In the genomic region with DNA sequence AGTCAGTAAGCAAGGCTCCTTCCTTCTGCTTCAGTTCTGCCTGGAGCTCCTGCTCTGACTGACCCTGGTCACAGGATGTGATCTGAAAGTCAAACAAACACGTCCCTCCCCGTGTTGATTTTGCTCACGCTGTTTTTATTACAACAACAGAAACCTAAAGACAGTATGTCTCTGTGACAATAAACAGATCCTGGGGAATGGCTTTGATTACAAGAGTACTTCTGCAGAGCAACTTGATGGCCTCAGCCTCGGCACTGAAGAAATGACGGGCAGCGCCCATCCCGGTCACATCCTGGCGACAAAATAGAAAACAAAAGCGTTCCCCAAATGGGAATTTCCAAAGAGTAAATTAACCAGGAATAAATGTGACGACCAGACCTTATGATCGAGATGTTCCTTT, we compare ENCODE assay signal across 24 mouse cellular contexts. TPM values are rescaled to one million over a fixed set of nuclear protein-coding genes. Genes with fewer than 3 reads are reported as not detected.
DNase-seq lines count a peak whose midpoint lies in the region; ATAC-seq and TF ChIP-seq lines count a peak whose summit lies in the region.
"Had no signal": no experiment of that assay in that cellular context is flagged by ENCODE, and none has a peak within 500 bp of the region (broad histone marks: within the 10 kb centered on the region; RNA-seq: fewer than 3 reads in every experiment).

No protein-coding gene starts in this region.

- TF ChIP-seq POLR2A in kidney, adult 2 months (IDR thresholded peaks at IDR 0.05; ENCODE audit: low read depth, low read length), result no peak
- TF ChIP-seq POLR2A in cortical plate, adult 2 months (IDR thresholded peaks at IDR 0.05; ENCODE audit: extremely low read depth, insufficient read depth, low read length), result no peak

- no peak for TF ChIP-seq CTCF in gastrocnemius, adult 2 months (IDR thresholded peaks at IDR 0.05)
- no peak for TF ChIP-seq CTCF in kidney, adult 2 months (conservative IDR thresholded peaks at IDR 0.05; ENCODE audit: insufficient read depth, insufficient read length, low read depth, low read length)
- TF ChIP-seq CTCF in left cerebral cortex, adult 2 months (IDR thresholded peaks at IDR 0.05), result no peak
- no peak for TF ChIP-seq CTCF in cortical plate, adult 2 months (IDR thresholded peaks at IDR 0.05; ENCODE audit: extremely low read depth, insufficient read depth, low read length)

- 57% methylated on average over 11 of the region's 11 CpGs for WGBS in kidney, adult 2 months

- H3K4me3 ChIP-seq in gastrocnemius, adult 2 months, result peak overlapping the region; percentile 19; the same call in 1 of the 2 replicates
- H3K4me3 ChIP-seq in kidney, adult 2 months (ENCODE audit: insufficient read depth, low read depth, low read length), result no peak overlapping the region
- no peak overlapping the region for H3K4me3 ChIP-seq in left cerebral cortex, adult 2 months
- H3K4me3 ChIP-seq in cortical plate, adult 2 months (ENCODE audit: insufficient read depth, low read length), result no peak overlapping the region
- H3K4me3 ChIP-seq: forebrain, embryonic 13.5 days; limb, embryonic 12.5 days; liver, embryonic 15.5 days; midbrain, embryonic 12.5 days; neural tube, embryonic 13.5 days had no signal

- peak overlapping the region; percentile 69 for H3K27ac ChIP-seq in gastrocnemius, adult 2 months
- H3K27ac ChIP-seq in kidney, adult 2 months (ENCODE audit: insufficient read depth, low read depth, low read length), result no peak overlapping the region; the same call in 1 of the 2 replicates
- H3K27ac ChIP-seq in left cerebral cortex, adult 2 months, result peak overlapping the region; percentile 41; the same call in 1 of the 2 replicates
- H3K27ac ChIP-seq in cortical plate, adult 2 months (ENCODE audit: insufficient read depth, low read length), result peak overlapping the region; percentile 3; the same call in 1 of the 2 replicates
- H3K27ac ChIP-seq: forebrain, embryonic 13.5 days; hindbrain, embryonic 14.5 days; limb, embryonic 12.5 days; liver, embryonic 15.5 days; midbrain, embryonic 12.5 days; neural tube, embryonic 13.5 days had no signal

- intact Hi-C loops in gastrocnemius, adult 2 months (cut with DNase I), result loop anchor here (5.0 to 10.0 kb wide), 2 partner anchors 282 to 535 kb away; a partner anchor contains a TSS
- intact Hi-C loops in left cerebral cortex, adult 2 months (cut with DNase I), result no loop called here

- no peak for ATAC-seq in inflammation-experienced regulatory T-cells, adult 6 months
- ATAC-seq: forebrain, embryonic 13.5 days had no signal

- H3K36me3 ChIP-seq in kidney, adult 2 months (ENCODE audit: control insufficient read depth, insufficient read depth, low read length), result no peaks in the 10 kb centered on the region
- H3K36me3 ChIP-seq: limb, embryonic 12.5 days; liver, embryonic 15.5 days; midbrain, embryonic 12.5 days; neural tube, embryonic 13.5 days had no signal

- H3K27me3 ChIP-seq in kidney, adult 2 months (replicated peaks; ENCODE audit: control insufficient read depth, insufficient read depth, low read length), result no peaks in the 10 kb centered on the region; the same call in 1 of the 2 replicates
- H3K27me3 ChIP-seq: neural tube, embryonic 13.5 days had no signal

- no peak for DNase-seq in gastrocnemius, adult 2 months
- no peak for DNase-seq in gastrocnemius, postnatal 25 days
- DNase-seq in kidney, adult 2 months, result peak; percentile 16
- DNase-seq in kidney, postnatal 25 days, result no peak
- DNase-seq in left cerebral cortex, adult 2 months (ENCODE audit: extremely low spot score in 1 of 2, low spot score in 2 of 2), result no peak
- no peak for DNase-seq in left cerebral cortex, adult 11 months (ENCODE audit: low spot score)
- DNase-seq: adrenal gland, adult 8-10 months; cerebellum, adult 8-10 months; cerebellum, postnatal 36 days; gastrocnemius, postnatal 14 days; kidney, adult 18-20 months; layer of hippocampus, adult 9-11 months; thymus, adult 2 months; thymus, postnatal 36 days had no signal

- H3K4me1 ChIP-seq in kidney, adult 2 months (ENCODE audit: control insufficient read depth, insufficient read depth, low read length), result peaks cover 5% of the 10 kb centered on the region
- peaks cover 4% of the 10 kb centered on the region for H3K4me1 ChIP-seq in cortical plate, adult 2 months (ENCODE audit: control insufficient read depth, insufficient read depth, low read length)
- H3K4me1 ChIP-seq: limb, embryonic 12.5 days had no signal

RNA-seq across cellular contexts. Expression of a gene that starts 2.7 kb away (rescaled TPM):
- total RNA-seq in gastrocnemius, adult 2 months (2021), result 1 to 10 TPM; 2.1 to 2.6 TPM
- total RNA-seq in gastrocnemius, postnatal 25 days (2021), result under 1 TPM; 0.56 to 0.67 TPM
- polyA plus RNA-seq in kidney, adult 2 months (2012; rRNA removed), result 8.1 and 9.0 TPM in 2 replicates
- 1 to 10 TPM; 7.4 to 7.9 TPM for total RNA-seq in left cerebral cortex, adult 2 months (2021)
- polyA plus RNA-seq in cortical plate, adult 2 months (2012; rRNA removed), result 6.2 and 7.6 TPM in 2 replicates
- not detected for polyA plus RNA-seq in inflammation-experienced regulatory T-cells, adult 6 months (2017; shearing (Covaris generic))
- total RNA-seq: hematopoietic stem cell, adult 5-6 weeks had no signal
- polyA plus RNA-seq: G1E had no signal

RNA-seq across cellular contexts. Expression of a gene that starts 6.5 kb away (rescaled TPM):
- total RNA-seq in gastrocnemius, adult 2 months (2021), result 1 to 10 TPM; 1.8 to 1.9 TPM
- 1 to 10 TPM; 1.5 to 2.0 TPM for total RNA-seq in gastrocnemius, postnatal 25 days (2021)
- 14.2 and 14.8 TPM in 2 replicates for polyA plus RNA-seq in kidney, adult 2 months (2012; rRNA removed)
- 10 to 100 TPM; 57.4 to 58.1 TPM for total RNA-seq in left cerebral cortex, adult 2 months (2021)
- polyA plus RNA-seq in cortical plate, adult 2 months (2012; rRNA removed), result 21.3 and 21.8 TPM in 2 replicates
- 1 to 10 TPM; 1.1 to 1.3 (median 1.1) TPM for polyA plus RNA-seq in inflammation-experienced regulatory T-cells, adult 6 months (2017; shearing (Covaris generic))

RNA-seq across cellular contexts. Expression of a gene that starts 19.9 kb away (rescaled TPM):
- total RNA-seq in gastrocnemius, adult 2 months (2021), result 10 to 100 TPM; 44.8 to 55.5 TPM
- total RNA-seq in gastrocnemius, postnatal 25 days (2021), result 10 to 100 TPM; 35.7 to 41.4 TPM
- 13.5 and 15.6 TPM in 2 replicates for polyA plus RNA-seq in kidney, adult 2 months (2012; rRNA removed)
- total RNA-seq in left cerebral cortex, adult 2 months (2021), result 100 to 1,000 TPM; 106 to 110 TPM
- polyA plus RNA-seq in cortical plate, adult 2 months (2012; rRNA removed), result 68.7 and 71.2 TPM in 2 replicates
- polyA plus RNA-seq in inflammation-experienced regulatory T-cells, adult 6 months (2017; shearing (Covaris generic)), result 10 to 100 TPM; 32.8 to 35.6 (median 33.4) TPM

Comparison
In these comparisons a context has a peak if more than half of its experiments do, and no peak if none do; other contexts are left out.
1. RNA of a gene that starts 6.5 kb away (total RNA-seq): 57.4 to 58.1 TPM in left cerebral cortex, adult 2 months; 1.5 to 2.0 TPM in gastrocnemius, postnatal 25 days and 1.8 to 1.9 TPM in gastrocnemius, adult 2 months; every median in the first group is over 10 times any median in the second.